Mouse (Mus musculus): Measurements from ENCODE around the gene Nosip. TPM values are rescaled to one million over a fixed set of nuclear protein-coding genes. Genes with fewer than 3 reads are reported as not detected.

Nosip gene
- total RNA-seq, 1 experiment: 94.2 TPM

DNA sequence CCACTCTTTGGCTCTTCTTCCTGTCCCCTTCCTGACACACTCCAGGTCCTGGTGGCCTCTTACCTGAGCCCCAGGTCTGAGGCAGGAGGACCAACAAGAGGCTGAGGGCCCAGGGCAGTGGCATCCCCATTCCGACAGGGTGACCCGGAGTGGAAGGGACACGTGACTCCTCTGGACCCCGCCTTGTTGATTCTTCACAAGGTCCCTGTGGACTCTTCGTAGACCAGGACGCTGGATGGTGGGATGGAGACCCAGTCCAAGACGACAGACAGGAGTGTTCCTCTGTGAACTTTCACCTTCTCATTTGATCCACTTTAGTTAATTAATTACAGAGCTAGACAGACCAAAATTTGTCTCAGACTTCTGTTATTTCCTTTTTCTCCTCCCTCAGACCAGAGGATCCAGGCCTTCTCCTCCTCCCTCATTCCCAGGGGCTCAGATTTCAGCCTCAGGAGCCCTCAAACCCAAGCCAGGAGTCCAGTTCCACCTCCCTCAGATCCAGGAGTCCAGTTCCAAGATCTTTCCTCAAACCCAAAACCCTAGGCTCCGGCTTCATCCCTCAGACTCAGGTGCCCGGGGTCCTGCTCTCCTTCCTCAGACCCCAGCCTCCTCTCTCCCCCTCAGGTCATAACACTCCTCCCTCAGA is 40.8 kb downstream of the Nosip start:
- no peaks in the 10 kb centered on the region for H3K9me3 ChIP-seq (ENCODE audit: control insufficient read depth, insufficient read depth, low read depth, low read length)
- in situ Hi-C loops (cut with MboI; ENCODE audit: low sequenced_read_pairs in 2 of 2, unreplicated experiment in 2 of 2): no loop called here
- TF ChIP-seq ZNF384 (IDR thresholded peaks at IDR 0.05; ENCODE audit: low read depth, low read length): no peak
- no peak for TF ChIP-seq CHD2 (IDR thresholded peaks at IDR 0.05; ENCODE audit: low read depth, low read length)
- TF ChIP-seq HCFC1 (IDR thresholded peaks at IDR 0.05; ENCODE audit: borderline replicate concordance, insufficient read depth, low read length): no peak
- TF ChIP-seq ZC3H11A (IDR thresholded peaks at IDR 0.05; ENCODE audit: borderline replicate concordance, low read depth, low read length): no peak
- no peak for TF ChIP-seq MAFK (IDR thresholded peaks at IDR 0.05; ENCODE audit: insufficient read depth, low read depth, low read length)
- H3K9ac ChIP-seq (ENCODE audit: insufficient read depth, low read depth, low read length, poor library complexity, severe bottlenecking): no peak overlapping the region
- H3K4me3 ChIP-seq (ENCODE audit: insufficient read depth in 1 of 2, low read depth in 1 of 2, low read length in 2 of 2, poor library complexity in 1 of 2, severe bottlenecking in 1 of 2): no peak overlapping the region
- no peak for DNase-seq (ENCODE audit: low read depth, low spot score)
- H3K36me3 ChIP-seq (ENCODE audit: control insufficient read depth, insufficient read depth, low read length, poor library complexity, severe bottlenecking): no peaks in the 10 kb centered on the region
- H3K4me1 ChIP-seq (ENCODE audit: control insufficient read depth in 2 of 2, insufficient read depth in 2 of 2, low read length in 2 of 2, poor library complexity in 1 of 2): peaks cover 3 to 18% of the 10 kb centered on the region in 2 experiments; a peak in 2 of 4 replicates
- no peak overlapping the region for H3K27ac ChIP-seq (ENCODE audit: insufficient read depth, low read depth, low read length, poor library complexity, severe bottlenecking)

DNA sequence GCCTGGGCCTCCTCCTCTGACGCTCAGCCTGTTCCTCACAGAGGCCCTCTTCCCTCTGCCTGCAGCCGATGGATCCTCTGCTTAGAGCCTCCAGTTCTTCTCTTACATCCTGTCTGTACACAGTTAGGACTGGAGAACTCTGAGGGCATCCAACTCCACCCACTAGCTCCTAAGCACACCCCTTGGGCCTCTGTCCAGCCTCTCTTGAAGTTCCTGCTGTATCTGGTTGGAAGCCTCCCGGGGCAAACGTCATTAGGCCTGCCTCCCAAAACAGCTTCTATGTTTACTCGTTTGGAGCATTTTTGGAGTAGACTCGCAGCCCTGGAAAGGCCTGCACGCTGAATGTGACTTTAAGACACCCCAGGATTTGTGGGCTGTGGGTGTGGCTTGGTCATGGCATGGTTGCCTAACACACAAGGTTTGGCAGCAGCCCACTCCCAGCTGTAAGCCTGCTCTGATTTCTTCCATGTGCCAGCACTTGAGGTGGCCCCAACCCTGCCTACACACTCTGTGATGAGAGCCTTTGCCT is 41.5 kb downstream of the Nosip start, which contains the start of gene Fcgrt:
Fcgrt (minus strand) TSS at position 200 of the 529 bp plus-strand sequence.
- Histone ChIP-seq H3K36me3 (ENCODE audit: control insufficient read depth, insufficient read depth, low read length, poor library complexity, severe bottlenecking) (no peaks in the 10 kb centered on the region), H3K27ac (ENCODE audit: insufficient read depth, low read depth, low read length, poor library complexity, severe bottlenecking) (no peak within 1 kb of the TSS), H3K9me3 (ENCODE audit: control insufficient read depth, insufficient read depth, low read depth, low read length) (no peaks in the 10 kb centered on the region), H3K9ac (ENCODE audit: insufficient read depth, low read depth, low read length, poor library complexity, severe bottlenecking) (no peak within 1 kb of the TSS), H3K4me1 (ENCODE audit: control insufficient read depth in 2 of 2, insufficient read depth in 2 of 2, low read length in 2 of 2, poor library complexity in 1 of 2) (peaks cover 3 to 16% of the 10 kb centered on the region in 2 experiments; a peak in 2 of 4 replicates), H3K4me3 (ENCODE audit: insufficient read depth in 1 of 2, low read depth in 1 of 2, low read length in 2 of 2, poor library complexity in 1 of 2, severe bottlenecking in 1 of 2) (no peak within 1 kb of the TSS)
- DNase-seq (ENCODE audit: low read depth, low spot score): no peak
- in situ Hi-C loops (cut with MboI; ENCODE audit: low sequenced_read_pairs in 2 of 2, unreplicated experiment in 2 of 2): no loop called here
- TF ChIP-seq CHD2 (IDR thresholded peaks at IDR 0.05; ENCODE audit: low read depth, low read length) (no peak), ZNF384 (IDR thresholded peaks at IDR 0.05; ENCODE audit: low read depth, low read length) (no peak), MAFK (IDR thresholded peaks at IDR 0.05; ENCODE audit: insufficient read depth, low read depth, low read length) (no peak), ZC3H11A (IDR thresholded peaks at IDR 0.05; ENCODE audit: borderline replicate concordance, low read depth, low read length) (no peak)

DNA sequence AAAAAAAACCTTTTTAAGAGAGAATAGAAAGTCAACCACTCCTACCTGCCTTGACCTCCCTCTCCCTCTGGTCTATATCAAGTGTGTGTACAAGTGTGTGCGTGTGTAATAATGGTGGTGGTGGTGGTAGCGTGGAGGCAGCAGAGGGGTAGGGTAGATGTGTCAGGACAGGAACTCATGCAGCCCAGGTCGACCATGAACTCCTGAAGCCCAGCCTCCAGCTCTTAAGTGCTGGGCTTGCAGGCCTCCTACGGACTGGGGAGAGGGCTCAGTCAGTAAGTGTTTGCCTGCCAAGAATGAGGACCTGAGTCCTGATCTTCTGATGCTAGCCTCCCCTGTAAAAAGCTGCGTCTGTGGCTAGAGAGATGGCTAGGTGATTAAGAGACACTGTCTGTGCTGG is 42.7 kb downstream of the Nosip start:
- Histone ChIP-seq H3K27ac (ENCODE audit: insufficient read depth, low read depth, low read length, poor library complexity, severe bottlenecking) (no peak overlapping the region), H3K4me1 (ENCODE audit: control insufficient read depth in 2 of 2, insufficient read depth in 2 of 2, low read length in 2 of 2, poor library complexity in 1 of 2) (peaks cover 3 to 16% of the 10 kb centered on the region in 2 experiments; a peak in 2 of 4 replicates), H3K9me3 (ENCODE audit: control insufficient read depth, insufficient read depth, low read depth, low read length) (no peaks in the 10 kb centered on the region), H3K4me3 (ENCODE audit: insufficient read depth in 1 of 2, low read depth in 1 of 2, low read length in 2 of 2, poor library complexity in 1 of 2, severe bottlenecking in 1 of 2) (no peak overlapping the region), H3K9ac (ENCODE audit: insufficient read depth, low read depth, low read length, poor library complexity, severe bottlenecking) (no peak overlapping the region), H3K36me3 (ENCODE audit: control insufficient read depth, insufficient read depth, low read length, poor library complexity, severe bottlenecking) (no peaks in the 10 kb centered on the region)
- DNase-seq (ENCODE audit: low read depth, low spot score): no peak
- no peak for TF ChIP-seq HCFC1 (IDR thresholded peaks at IDR 0.05; ENCODE audit: borderline replicate concordance, insufficient read depth, low read length)
- TF ChIP-seq CHD2 (IDR thresholded peaks at IDR 0.05; ENCODE audit: low read depth, low read length): no peak
- no peak for TF ChIP-seq MAFK (IDR thresholded peaks at IDR 0.05; ENCODE audit: insufficient read depth, low read depth, low read length)
- TF ChIP-seq ZNF384 (IDR thresholded peaks at IDR 0.05; ENCODE audit: low read depth, low read length): no peak
- no peak for TF ChIP-seq ZC3H11A (IDR thresholded peaks at IDR 0.05; ENCODE audit: borderline replicate concordance, low read depth, low read length)
- in situ Hi-C loops (cut with MboI; ENCODE audit: low sequenced_read_pairs in 2 of 2, unreplicated experiment in 2 of 2): no loop called here

GRCm38 (mm10) chr7:45105491-45105890 is 43.3 kb downstream of the Nosip start:
- in situ Hi-C loops (cut with MboI; ENCODE audit: low sequenced_read_pairs in 2 of 2, unreplicated experiment in 2 of 2): no loop called here
- DNase-seq (ENCODE audit: low read depth, low spot score): no peak
- Histone ChIP-seq H3K9me3 (ENCODE audit: control insufficient read depth, insufficient read depth, low read depth, low read length) (no peaks in the 10 kb centered on the region), H3K4me1 (ENCODE audit: control insufficient read depth in 2 of 2, insufficient read depth in 2 of 2, low read length in 2 of 2, poor library complexity in 1 of 2) (peaks cover 3 to 18% of the 10 kb centered on the region in 2 experiments; a peak in 2 of 4 replicates), H3K9ac (ENCODE audit: insufficient read depth, low read depth, low read length, poor library complexity, severe bottlenecking) (peak overlapping the region; percentile 16; the same call in 1 of the 2 replicates), H3K27ac (ENCODE audit: insufficient read depth, low read depth, low read length, poor library complexity, severe bottlenecking) (no peak overlapping the region), H3K36me3 (ENCODE audit: control insufficient read depth, insufficient read depth, low read length, poor library complexity, severe bottlenecking) (no peaks in the 10 kb centered on the region), H3K4me3 (ENCODE audit: insufficient read depth in 1 of 2, low read depth in 1 of 2, low read length in 2 of 2, poor library complexity in 1 of 2, severe bottlenecking in 1 of 2) (no peak overlapping the region)
- TF ChIP-seq HCFC1 (IDR thresholded peaks at IDR 0.05; ENCODE audit: borderline replicate concordance, insufficient read depth, low read length) (no peak), ZC3H11A (IDR thresholded peaks at IDR 0.05; ENCODE audit: borderline replicate concordance, low read depth, low read length) (no peak), CHD2 (IDR thresholded peaks at IDR 0.05; ENCODE audit: low read depth, low read length) (no peak), ZNF384 (IDR thresholded peaks at IDR 0.05; ENCODE audit: low read depth, low read length) (no peak), MAFK (IDR thresholded peaks at IDR 0.05; ENCODE audit: insufficient read depth, low read depth, low read length) (no peak)

Measured in ES-E14 (cell line).